Mouse (Mus musculus): ENCODE data around the gene Plxna2.

The Plxna2 gene

GRCm38 (mm10) chr1:194617918-194618317 is at the start of gene Plxna2:
TSS of gene Plxna2 (plus strand) at chr1:194618218.
- no peak for DNase-seq (ENCODE audit: low read depth, low spot score)

- no peak for DNase-seq (ENCODE audit: low read depth, low spot score)
These were observed 44.1 kb upstream of the Plxna2 start for GRCm38 (mm10) chr1:194573870-194574269.

GRCm38 (mm10) chr1:194578270-194578669 is 39.7 kb upstream of the Plxna2 start:
- no peak for DNase-seq (ENCODE audit: low read depth, low spot score)

- DNase-seq (ENCODE audit: low read depth, low spot score), result no peak
These were observed 37.5 kb upstream of the Plxna2 start for GRCm38 (mm10) chr1:194580539-194580938.

- DNase-seq (ENCODE audit: low read depth, low spot score), result no peak
These were observed 31.3 kb upstream of the Plxna2 start for GRCm38 (mm10) chr1:194586670-194587069.

- DNase-seq (ENCODE audit: low read depth, low spot score), result no peak
These were observed 30.5 kb upstream of the Plxna2 start for GRCm38 (mm10) chr1:194587532-194587931.

GRCm38 (mm10) chr1:194587956-194588668 is 29.9 kb upstream of the Plxna2 start:
- no peak for DNase-seq (ENCODE audit: low read depth, low spot score)

GRCm38 (mm10) chr1:194588711-194589451 is 29.1 kb upstream of the Plxna2 start:
- DNase-seq (ENCODE audit: low read depth, low spot score), result no peak

- DNase-seq (ENCODE audit: low read depth, low spot score), result no peak
These were observed 24.9 kb upstream of the Plxna2 start for GRCm38 (mm10) chr1:194593155-194593554.

GRCm38 (mm10) chr1:194607406-194608261 is 10.4 kb upstream of the Plxna2 start:
- DNase-seq (ENCODE audit: low read depth, low spot score), result no peak

GRCm38 (mm10) chr1:194610516-194610915 is 7.5 kb upstream of the Plxna2 start:
- DNase-seq (ENCODE audit: low read depth, low spot score), result no peak

GRCm38 (mm10) chr1:194612628-194613027 is 5.4 kb upstream of the Plxna2 start:
- DNase-seq (ENCODE audit: low read depth, low spot score), result no peak

- DNase-seq (ENCODE audit: low read depth, low spot score), result no peak
These were observed 4.7 kb upstream of the Plxna2 start for GRCm38 (mm10) chr1:194613271-194613834.

GRCm38 (mm10) chr1:194613923-194614830 is 3.8 kb upstream of the Plxna2 start:
- no peak for DNase-seq (ENCODE audit: low read depth, low spot score)

GRCm38 (mm10) chr1:194616136-194616535 is 1.9 kb upstream of the Plxna2 start:
- DNase-seq (ENCODE audit: low read depth, low spot score), result no peak

- DNase-seq (ENCODE audit: low read depth, low spot score), result peak; percentile 83
These were observed 858 bp downstream of the Plxna2 start for GRCm38 (mm10) chr1:194618841-194619311.

- peak; percentile 72 for DNase-seq (ENCODE audit: low read depth, low spot score)
These were observed 1.6 kb downstream of the Plxna2 start for GRCm38 (mm10) chr1:194619353-194620244.

GRCm38 (mm10) chr1:194620245-194620991 is 2.4 kb downstream of the Plxna2 start:
- DNase-seq (ENCODE audit: low read depth, low spot score), result no peak

GRCm38 (mm10) chr1:194622174-194622573 is 4.2 kb downstream of the Plxna2 start:
- no peak for DNase-seq (ENCODE audit: low read depth, low spot score)
